Mouse (Mus musculus): Measurements from ENCODE around the gene Msx3. TPM values are rescaled to one million over a fixed set of nuclear protein-coding genes. Genes with fewer than 3 reads are reported as not detected.

Msx3 gene
- not detected for total RNA-seq (2023)

DNA sequence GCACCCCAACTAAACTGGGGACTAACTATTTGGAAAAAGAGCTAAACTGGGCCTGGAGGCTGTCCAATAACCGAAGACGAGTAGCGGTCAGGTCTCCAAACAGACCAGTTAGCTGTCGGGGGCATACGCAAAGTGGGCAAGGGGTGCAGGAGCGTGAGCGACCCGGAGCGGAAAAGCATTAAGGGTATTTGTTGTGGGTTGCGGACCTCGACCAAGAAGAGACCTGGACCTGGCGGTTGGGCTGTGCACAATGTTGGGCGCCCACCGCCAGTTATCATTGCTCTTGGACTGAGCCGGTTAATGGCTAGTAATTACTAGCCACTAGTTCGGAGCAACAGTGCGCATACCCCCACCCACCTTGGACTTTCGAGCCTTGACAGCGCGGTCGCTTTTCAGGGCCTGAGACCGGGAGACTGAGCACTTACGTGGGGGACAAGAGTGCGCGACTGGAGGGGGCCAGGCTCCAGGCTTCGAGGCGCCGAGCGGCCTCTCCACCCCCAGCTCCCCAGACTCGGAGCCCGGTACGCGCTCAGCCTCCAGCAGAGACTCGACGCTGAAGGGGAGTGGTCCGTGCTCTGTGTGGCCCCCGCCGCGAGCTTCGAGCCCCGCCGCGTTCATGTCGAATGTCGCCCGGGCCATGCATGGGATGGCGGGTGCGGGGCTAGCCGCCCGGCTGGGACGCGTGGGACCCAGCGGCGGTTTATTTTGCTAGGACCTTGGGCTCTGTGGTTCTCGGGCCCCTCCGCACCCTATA, at the start of gene Msx3:
Gene Msx3, minus strand, starts transcription at position 729 of the 754 bp plus-strand sequence.

DNA sequence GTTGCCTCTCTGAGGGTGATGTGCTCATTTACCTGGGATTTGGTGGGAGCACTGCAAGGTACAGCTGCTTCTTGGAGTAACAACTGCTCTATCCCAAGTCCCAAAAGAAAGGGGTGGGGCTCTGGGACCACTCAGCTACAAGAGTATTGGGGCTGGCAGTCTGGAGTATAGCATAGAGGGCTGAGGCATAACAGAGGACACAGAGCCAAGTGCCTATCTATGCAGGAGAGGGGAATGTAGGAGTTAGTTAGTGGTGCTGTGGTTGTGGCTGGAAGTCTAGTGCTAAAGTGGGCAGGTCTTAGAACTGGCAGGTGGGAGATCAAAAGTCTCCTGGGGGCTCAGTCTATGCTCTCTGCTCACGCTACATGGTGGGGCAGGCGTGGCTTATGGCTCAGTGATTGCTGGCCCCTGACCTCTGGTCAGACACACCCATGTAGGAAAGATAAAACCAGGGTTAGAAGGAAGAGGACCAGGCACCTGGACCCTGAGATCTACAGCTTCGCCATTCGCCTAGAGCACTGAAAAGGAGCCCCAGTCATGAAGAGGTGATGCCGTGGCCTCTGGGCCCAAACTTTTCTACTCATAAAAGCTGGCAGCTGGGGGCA, 44.1 kb upstream of the Msx3 start, which contains the start of gene Prap1:
Gene Prap1, plus strand, starts transcription at position 472 of the 605 bp plus-strand sequence.

DNA sequence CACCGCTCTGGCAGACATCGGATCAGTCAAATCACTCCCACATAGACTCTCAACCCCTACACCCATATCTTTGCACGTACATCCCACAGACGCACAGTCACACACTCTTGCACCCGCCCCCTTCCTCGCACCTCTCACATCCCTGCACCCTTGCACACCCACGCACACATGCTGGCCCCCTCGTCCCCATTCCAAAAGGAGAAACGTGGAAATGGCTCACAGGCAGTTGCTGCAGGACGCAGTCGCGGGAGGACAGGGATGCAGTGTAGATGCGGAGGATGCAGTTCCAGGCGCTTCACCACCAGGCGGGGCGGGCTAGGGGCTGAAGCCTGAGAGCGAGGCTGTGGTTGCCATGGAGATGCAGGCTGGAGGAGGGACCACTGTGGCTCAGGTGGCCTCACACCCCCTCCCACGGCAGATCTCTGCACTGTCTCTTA, 33.4 kb upstream of the Msx3 start, which contains the start of gene Caly:
Gene Caly, minus strand, starts transcription at position 307 of the 437 bp plus-strand sequence.

DNA sequence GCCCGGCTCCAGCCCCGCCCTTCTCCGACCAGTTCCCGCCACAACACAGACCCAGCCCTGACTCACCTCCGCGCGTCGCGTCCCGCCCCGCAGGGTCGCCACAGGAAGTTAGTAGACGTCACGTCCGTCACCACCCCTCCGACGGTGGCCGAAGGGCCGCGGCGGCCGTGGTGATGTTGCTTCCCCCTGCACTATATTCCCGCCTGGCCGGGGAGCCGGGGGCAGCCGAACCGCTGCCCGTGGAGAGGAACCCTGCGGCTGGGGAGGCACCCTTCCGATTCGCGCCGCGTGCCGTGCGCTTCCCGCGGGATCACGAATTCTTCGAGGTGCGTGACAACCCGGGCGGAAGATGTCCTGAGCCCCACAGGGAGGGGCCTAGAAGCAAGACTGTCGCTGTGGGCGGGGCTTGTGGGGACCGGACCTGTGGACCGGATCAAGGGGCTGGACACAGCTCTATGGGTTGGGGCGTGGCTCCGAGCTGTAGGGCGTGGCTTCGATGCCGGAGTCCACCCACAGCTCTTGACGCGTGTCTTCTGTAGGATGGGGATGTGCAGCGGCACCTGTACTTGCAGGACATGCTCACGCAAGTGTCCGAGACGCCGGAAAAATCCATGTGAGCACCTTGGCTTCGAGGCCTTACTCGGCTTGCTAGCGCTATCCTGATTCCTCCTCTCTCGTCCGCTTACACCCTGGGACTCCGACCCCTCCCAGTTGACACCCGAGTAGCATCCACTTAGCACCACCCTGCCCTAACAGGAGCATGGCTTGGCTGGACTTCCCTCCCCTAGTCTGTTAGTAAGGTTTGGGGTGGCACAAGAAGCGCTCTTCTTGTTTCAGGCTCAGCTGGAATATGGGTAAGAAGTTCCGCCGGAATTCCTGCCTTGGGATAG, 12.4 kb downstream of the Msx3 start, which contains the start of the genes Zfp511 and Tubgcp2:
Gene Zfp511, plus strand, starts transcription at position 111 of the 890 bp plus-strand sequence.
Gene Tubgcp2, minus strand, starts transcription at position 389 of the 890 bp plus-strand sequence.

Other genes starting within 250 kb of the Msx3 start
- not detected for gene Adgra1, start 214.9 kb downstream of the Msx3 start, total RNA-seq (2023)
- gene Kndc1, start 154.4 kb downstream of the Msx3 start, total RNA-seq (2023): not detected
- gene Utf1, start 105.3 kb downstream of the Msx3 start, total RNA-seq (2023): 0.47 TPM
- gene 6430531B16Rik, start 70.3 kb downstream of the Msx3 start, total RNA-seq (2023): not detected
- gene Adam8, start 56.5 kb downstream of the Msx3 start, total RNA-seq (2023): 4.3 TPM
- gene Zfp511, start 12.7 kb downstream of the Msx3 start, total RNA-seq (2023): 39.9 TPM
- 38.8 TPM for gene Tubgcp2, start 12.4 kb downstream of the Msx3 start, total RNA-seq (2023)
- not detected for gene Caly, start 33.5 kb upstream of the Msx3 start, total RNA-seq (2023)
- gene Prap1, start 44.3 kb upstream of the Msx3 start, total RNA-seq (2023): not detected
- gene Fuom, start 53.4 kb upstream of the Msx3 start, total RNA-seq (2023): 11.0 TPM
- gene Paox, start 66.7 kb upstream of the Msx3 start, total RNA-seq (2023): 5.1 TPM
- 31.3 TPM for gene Echs1, start 67.4 kb upstream of the Msx3 start, total RNA-seq (2023)
- 16.0 TPM for gene Mtg1, start 88.5 kb upstream of the Msx3 start, total RNA-seq (2023)
- gene Sprn, start 105.8 kb upstream of the Msx3 start, total RNA-seq (2023): not detected
- gene Olfr522, start 115.7 kb upstream of the Msx3 start, total RNA-seq (2023): not detected
- not detected for gene Olfr523, start 124.1 kb upstream of the Msx3 start, total RNA-seq (2023)
- gene Olfr524, start 156.9 kb upstream of the Msx3 start, total RNA-seq (2023): 0.12 TPM
- gene Cd163l1, start 169.2 kb upstream of the Msx3 start, total RNA-seq (2023): 0.47 TPM
- gene 5830411N06Rik, start 198.2 kb upstream of the Msx3 start, total RNA-seq (2023): 0.38 TPM

Measured in CD4-positive naive resting alpha-beta T cell, adult 57 days (primary cell).